8 mouse cellular contexts compared by ENCODE assay signal in the genomic region with DNA sequence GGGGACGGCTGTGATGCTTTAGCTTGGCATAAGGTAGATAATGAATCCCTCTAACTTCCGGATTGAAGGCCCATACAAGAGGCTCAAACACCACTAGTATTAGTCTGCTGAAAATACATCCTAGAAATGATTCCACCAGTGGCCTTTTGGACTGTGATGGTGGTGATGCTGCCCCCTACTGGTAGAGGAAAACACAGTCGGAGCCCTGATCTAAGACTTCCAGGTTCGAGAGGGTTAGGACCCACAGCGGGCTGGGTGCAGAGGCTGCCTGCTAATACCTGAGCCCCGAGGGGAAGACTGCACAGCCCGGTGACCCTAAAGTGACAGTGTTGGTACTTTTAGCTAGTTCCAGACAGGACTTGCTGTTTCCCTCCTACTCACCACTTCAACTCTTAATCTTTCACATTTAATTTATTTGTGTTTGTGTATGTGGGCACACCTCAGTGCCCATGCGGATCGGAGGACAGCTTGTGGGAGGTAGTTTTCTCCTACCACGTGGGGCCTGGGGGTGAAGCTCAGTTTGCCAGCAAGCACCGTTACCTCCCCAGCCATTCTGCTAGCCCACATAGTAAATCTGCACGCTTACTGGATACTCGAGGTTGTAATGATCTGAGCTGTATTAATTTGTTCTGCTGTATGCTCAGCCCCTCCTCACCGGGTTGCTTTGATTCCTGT. TPM values are rescaled to one million over a fixed set of nuclear protein-coding genes. Genes with fewer than 3 reads are reported as not detected.
DNase-seq lines count a peak whose midpoint lies in the region; TF ChIP-seq lines count a peak whose summit lies in the region.

No protein-coding gene starts in this region.

- no peaks in the 10 kb centered on the region for H3K36me3 ChIP-seq in liver, adult 2 months (ENCODE audit: control insufficient read depth, insufficient read depth, low read length)

- no peaks in the 10 kb centered on the region for H3K27me3 ChIP-seq in liver, adult 2 months (ENCODE audit: control insufficient read depth, insufficient read depth, low read length)

- DNase-seq in 3T3-L1 (ENCODE audit: low read depth, low spot score) (peak; percentile 80), adipocyte (ENCODE audit: low spot score) (peak; percentile 79)
- DNase-seq in embryo, embryonic 10.5 days (ENCODE audit: low spot score), result peak; percentile 88
- DNase-seq in heart, adult 18-20 months, result peak; percentile 50 to 82
- DNase-seq in kidney, adult 9 months, result peak; percentile 78
- peak; percentile 39 for DNase-seq in liver, adult 2 months (ENCODE audit: extremely low read depth, low read depth, low spot score)
- peak; percentile 72 for DNase-seq in neural tube, embryonic 10.5 days (ENCODE audit: extremely low spot score, low spot score)
- DNase-seq in testis, postnatal 10 days (ENCODE audit: low spot score), result peak; percentile 78

- TF ChIP-seq CTCF in liver, adult 2 months (IDR thresholded peaks at IDR 0.05; ENCODE audit: low read depth, low read length), result peak; percentile 78

- 37% methylated on average over 14 of the region's 14 CpGs for WGBS in liver, adult 2 months

- no peak overlapping the region for H3K9ac ChIP-seq in liver, adult 2 months (ENCODE audit: low read depth, low read length)

- H3K4me1 ChIP-seq in liver, adult 2 months (ENCODE audit: control insufficient read depth, insufficient read depth, low read length), result no peaks in the 10 kb centered on the region

- H3K27ac ChIP-seq in liver, adult 2 months (replicated peaks; ENCODE audit: insufficient read depth, low read depth, low read length), result no peak overlapping the region

- no peak for TF ChIP-seq POLR2A in liver, adult 2 months (IDR thresholded peaks at IDR 0.05; ENCODE audit: extremely low read depth, insufficient read depth, low read length)

- no peak overlapping the region for H3K4me3 ChIP-seq in liver, adult 2 months (ENCODE audit: insufficient read depth, low read depth, low read length)

- H3K79me2 ChIP-seq in liver, adult 2 months (ENCODE audit: control insufficient read depth, insufficient read depth, low read length), result no peaks in the 10 kb centered on the region

RNA-seq across cellular contexts. Expression of gene Ankrd10, which starts 33.4 kb away (rescaled TPM):
- 10 to 100 TPM; 19.6 to 19.8 TPM for total RNA-seq in heart, adult 18-20 months (2021)
- 13.5 and 15.1 TPM in 2 replicates for total RNA-seq in liver, adult 2 months (2014; rRNA removed)
- polyA plus RNA-seq in liver, adult 2 months (2012; rRNA removed), result 8.9 and 12.3 TPM in 2 replicates

RNA-seq across cellular contexts. Expression of gene Ing1, which starts 46.8 kb away (rescaled TPM):
- 10 to 100 TPM; 16.2 to 18.3 TPM for total RNA-seq in heart, adult 18-20 months (2021)
- 5.8 and 9.5 TPM in 2 replicates for total RNA-seq in liver, adult 2 months (2014; rRNA removed)
- polyA plus RNA-seq in liver, adult 2 months (2012; rRNA removed), result 5.5 and 6.5 TPM in 2 replicates

RNA-seq across cellular contexts. Expression of gene Cars2, which starts 51.6 kb away (rescaled TPM):
- 10 to 100 TPM; 51.6 to 52.2 TPM for total RNA-seq in heart, adult 18-20 months (2021)
- total RNA-seq in liver, adult 2 months (2014; rRNA removed), result 22.6 and 23.9 TPM in 2 replicates
- polyA plus RNA-seq in liver, adult 2 months (2012; rRNA removed), result 27.0 and 31.2 TPM in 2 replicates
